Mouse (Mus musculus) midbrain, embryonic 11.5 days (tissue): ENCODE measurements around the gene H1fx. TPM values are rescaled to one million over a fixed set of nuclear protein-coding genes. Genes with fewer than 3 reads are reported as not detected.
"Not testable (repeated sequence)": the region's sequence is repeated elsewhere in the genome, so short reads cannot be mapped to it uniquely, and the experiment has no call there.

Source experiments
- ATAC-seq: fragments of 200-750 bp; cut with Nextera tagmentation; 2 replicates; pipeline ENCODE4 v1.8.0; 2017; ENCODE audit warnings: moderate TSS enrichment, moderate library complexity; ENCODE audit not compliant: low FRiP score
- DNase-seq: peaks from one replicate; pipeline ENCODE4 v3.0.0; 2015; ENCODE audit warnings: low spot score; ENCODE audit errors: missing footprints
- H3K27ac ChIP-seq: fragments of 300-500 bp; sonication (generic); 2 replicates; pipeline ENCODE4 v1.5.1; 2014; ENCODE audit warnings: low read depth, low read length
- H3K27me3 ChIP-seq: fragments of 300-500 bp; sonication (generic); 2 replicates; pipeline ENCODE4 v1.6.1; 2014; ENCODE audit warnings: mild to moderate bottlenecking, low read length, moderate library complexity, mixed read lengths; ENCODE audit not compliant: control insufficient read depth, insufficient read depth
- H3K36me3 ChIP-seq: fragments of 300-500 bp; sonication (generic); 2 replicates; pipeline ENCODE4 v1.6.1; 2014; ENCODE audit warnings: mild to moderate bottlenecking, low read length, moderate library complexity, mixed read lengths; ENCODE audit not compliant: control insufficient read depth, insufficient read depth
- H3K4me1 ChIP-seq: fragments of 300-500 bp; sonication (generic); 2 replicates; pipeline ENCODE4 v1.6.1; 2014; ENCODE audit warnings: low read length; ENCODE audit not compliant: control insufficient read depth, insufficient read depth
- H3K4me2 ChIP-seq: fragments of 300-500 bp; sonication (generic); 2 replicates; pipeline ENCODE4 v1.6.1; 2014; ENCODE audit warnings: mild to moderate bottlenecking, moderate library complexity
- H3K4me3 ChIP-seq: fragments of 300-500 bp; sonication (generic); 2 replicates; pipeline ENCODE4 v1.5.1; 2014; ENCODE audit warnings: low read depth, low read length
- H3K9ac ChIP-seq: fragments of 300-500 bp; sonication (generic); 2 replicates; pipeline ENCODE4 v1.6.1; 2014; ENCODE audit warnings: low read length
- H3K9me3 ChIP-seq: fragments of 300-500 bp; sonication (generic); 2 replicates; pipeline ENCODE4 v1.6.1; 2016; ENCODE audit warnings: low read length; ENCODE audit not compliant: control insufficient read depth
- WGBS: fragments of 180-500 bp; shearing (Covaris S2); extraction: QIAGEN DNeasy Blood & Tissue Kit; methylation state at CpG from one replicate; pipeline ENCODE4 v1.1.7; 2014; 5-methylcytosine and 5-hydroxymethylcytosine counted together
- polyA plus RNA-seq: library from polyadenylated mRNA; unstranded; fragments of >200 nt; fragmentation: Nextera tagmentation; extraction: Ambion mirVana; gene quantifications from 2 replicates; pipeline ENCODE4 v1.2.1, GENCODE M21; 2014

The H1fx gene
- polyA plus RNA-seq, 1 experiment from 2014 or later, result 106 TPM

DNA sequence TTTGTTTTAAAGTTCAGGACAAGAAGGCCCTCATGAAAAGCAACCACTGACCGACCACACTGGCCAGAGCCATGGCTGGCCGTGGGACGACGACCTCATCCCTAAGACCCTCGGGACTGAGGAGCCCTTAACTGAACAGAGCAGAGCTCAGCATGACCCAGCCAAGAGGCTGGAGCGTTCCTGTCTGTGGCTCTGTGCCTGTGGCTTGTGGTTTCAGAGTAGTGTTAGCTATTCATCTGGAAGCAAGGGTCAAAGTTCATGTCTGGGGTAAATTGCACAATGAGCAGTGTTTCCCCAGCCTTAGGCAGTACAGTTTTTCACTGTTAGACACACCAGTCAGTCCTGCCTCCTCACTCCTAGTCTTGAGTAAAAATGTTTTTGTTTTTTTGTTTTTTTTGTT is 11.3 kb upstream of the H1fx start:
- 15% methylated on average over 6 of the region's 6 CpGs for WGBS
- Histone ChIP-seq H3K4me2 (no peak overlapping the region), H3K4me1 (peaks cover 25% of the 10 kb centered on the region), H3K9ac (no peak overlapping the region), H3K9me3 (no peaks in the 10 kb centered on the region), H3K27me3 (no peaks in the 10 kb centered on the region), H3K4me3 (no peak overlapping the region), H3K27ac (no peak overlapping the region), H3K36me3 (no peaks in the 10 kb centered on the region)
- DNase-seq (peak; percentile 87), ATAC-seq (peak; percentile 22; the same call in 1 of the 2 replicates)

DNA sequence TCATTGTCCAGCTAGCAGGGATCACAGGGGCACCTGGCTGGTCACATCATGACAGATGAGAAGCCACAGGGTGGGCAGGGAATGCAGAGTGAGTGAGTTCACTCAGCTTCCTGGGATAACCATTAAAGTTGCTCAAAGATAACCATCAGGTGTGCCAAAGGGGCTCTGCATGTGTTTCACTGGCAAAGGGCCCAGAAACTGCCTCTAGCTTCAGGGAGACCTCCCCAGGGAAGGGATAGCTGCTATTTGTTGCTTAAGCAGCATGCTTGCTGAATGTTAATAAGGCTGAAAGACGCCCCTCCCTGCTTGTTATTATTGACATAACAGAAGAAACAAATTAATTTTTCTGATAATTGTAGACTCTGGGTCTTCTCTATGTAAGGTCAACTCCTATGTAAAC is 10.4 kb upstream of the H1fx start:
- Histone ChIP-seq H3K4me2 (no peak overlapping the region), H3K9ac (no peak overlapping the region), H3K9me3 (no peaks in the 10 kb centered on the region), H3K4me1 (peaks cover 25% of the 10 kb centered on the region), H3K4me3 (no peak overlapping the region), H3K36me3 (0 out of 2 replicates have a peak, but pooled peaks cover 2% of the 10 kb centered on the region), H3K27ac (no peak overlapping the region), H3K27me3 (no peaks in the 10 kb centered on the region)
- DNase-seq (no peak), ATAC-seq (no peak)
- WGBS, result 68% methylated on average over 1 of the region's 1 CpGs

- Histone ChIP-seq H3K4me2 (no peak overlapping the region), H3K9ac (no peak overlapping the region), H3K4me1 (peaks cover 25% of the 10 kb centered on the region), H3K9me3 (no peaks in the 10 kb centered on the region), H3K27me3 (no peaks in the 10 kb centered on the region), H3K27ac (no peak overlapping the region), H3K4me3 (no peak overlapping the region), H3K36me3 (peaks cover 4% of the 10 kb centered on the region; the same call in 1 of the 2 replicates)
- WGBS, result 84% methylated on average over 4 of the region's 4 CpGs
- ATAC-seq (no peak), DNase-seq (no peak)
Observed at GRCm38 (mm10) chr6:87991216-87991615, 9.8 kb upstream of the H1fx start.

DNA sequence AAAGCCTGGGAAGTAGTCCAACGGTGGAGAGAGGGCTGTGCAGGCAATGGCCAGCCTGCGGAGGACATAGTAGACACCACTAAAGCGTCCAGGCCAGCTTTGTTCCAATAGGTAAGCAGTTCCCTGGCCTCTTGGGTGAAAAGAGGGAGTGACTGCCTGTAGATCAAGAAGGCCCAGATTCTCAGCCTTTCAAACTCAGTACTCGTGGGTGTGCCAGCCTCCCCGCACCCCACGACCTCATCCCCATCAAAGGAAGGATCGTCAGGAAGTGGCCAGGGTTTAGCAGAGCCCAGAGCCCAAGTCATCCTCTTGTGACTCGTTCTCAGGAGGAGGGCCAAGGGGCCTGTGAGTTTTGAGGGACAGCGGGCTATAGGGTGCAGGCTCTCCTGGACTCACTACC is 1.1 kb upstream of the H1fx start:
- Histone ChIP-seq H3K36me3 (peaks cover 10% of the 10 kb centered on the region), H3K27me3 (no peaks in the 10 kb centered on the region), H3K9me3 (no peaks in the 10 kb centered on the region), H3K9ac (peak overlapping the region; percentile 93), H3K4me2 (peak overlapping the region; percentile 75), H3K4me1 (peaks cover 12% of the 10 kb centered on the region), H3K4me3 (peak overlapping the region; percentile 82), H3K27ac (no peak overlapping the region)
- ATAC-seq, result no peak
- DNase-seq, result no peak
- 76% methylated on average over 9 of the region's 9 CpGs for WGBS

DNA sequence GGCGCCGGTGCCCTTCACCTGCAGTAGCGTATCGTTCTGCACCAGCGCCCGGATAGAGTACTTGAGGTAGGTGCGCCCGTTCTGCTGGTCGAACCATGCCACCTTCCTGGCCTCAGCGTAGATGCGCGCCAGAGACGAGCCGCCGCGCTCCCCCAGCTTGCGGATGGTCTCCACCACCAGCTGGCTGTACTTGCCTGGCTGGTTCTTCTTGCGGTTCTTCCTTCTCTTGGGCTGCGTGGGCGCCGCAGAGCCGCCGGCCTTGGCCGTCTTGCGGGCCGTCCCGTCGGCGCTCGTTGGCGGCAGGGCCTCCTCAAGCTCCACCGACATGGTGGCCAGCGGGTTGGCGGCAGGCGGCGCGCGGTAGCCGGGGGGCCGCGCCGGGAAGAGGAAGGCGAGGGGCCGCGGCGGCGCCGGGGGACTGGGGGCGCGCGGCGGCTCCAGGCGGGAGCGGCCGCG is 379 bp downstream of the H1fx start:
- H3K36me3 ChIP-seq, result peaks cover 5% of the 10 kb centered on the region
- peak overlapping the region; percentile 75 for H3K27ac ChIP-seq
- DNase-seq (peak; percentile 94), ATAC-seq (peak; percentile 52)
- no peaks in the 10 kb centered on the region for H3K9me3 ChIP-seq
- WGBS, result 0% methylated on average over 42 of the region's 56 CpGs
- peak overlapping the region; percentile 75 for H3K4me2 ChIP-seq
- peaks cover 12% of the 10 kb centered on the region for H3K4me1 ChIP-seq
- H3K4me3 ChIP-seq, result peak overlapping the region; percentile 82
- peak overlapping the region; percentile 93 for H3K9ac ChIP-seq
- no peaks in the 10 kb centered on the region for H3K27me3 ChIP-seq

- H3K27ac ChIP-seq, result peak overlapping the region; percentile 75
- no peaks in the 10 kb centered on the region for H3K27me3 ChIP-seq
- H3K4me2 ChIP-seq, result peak overlapping the region; percentile 75
- H3K9ac ChIP-seq, result peak overlapping the region; percentile 93
- peak; percentile 89 for ATAC-seq
- H3K36me3 ChIP-seq, result peaks cover 5% of the 10 kb centered on the region
- peak; percentile 99 for DNase-seq
- peaks cover 12% of the 10 kb centered on the region for H3K4me1 ChIP-seq
- H3K4me3 ChIP-seq, result peak overlapping the region; percentile 82
- no peaks in the 10 kb centered on the region for H3K9me3 ChIP-seq
- WGBS, result 2% methylated on average over 60 of the region's 66 CpGs
Observed at GRCm38 (mm10) chr6:87980374-87981029, 935 bp downstream of the H1fx start.

DNA sequence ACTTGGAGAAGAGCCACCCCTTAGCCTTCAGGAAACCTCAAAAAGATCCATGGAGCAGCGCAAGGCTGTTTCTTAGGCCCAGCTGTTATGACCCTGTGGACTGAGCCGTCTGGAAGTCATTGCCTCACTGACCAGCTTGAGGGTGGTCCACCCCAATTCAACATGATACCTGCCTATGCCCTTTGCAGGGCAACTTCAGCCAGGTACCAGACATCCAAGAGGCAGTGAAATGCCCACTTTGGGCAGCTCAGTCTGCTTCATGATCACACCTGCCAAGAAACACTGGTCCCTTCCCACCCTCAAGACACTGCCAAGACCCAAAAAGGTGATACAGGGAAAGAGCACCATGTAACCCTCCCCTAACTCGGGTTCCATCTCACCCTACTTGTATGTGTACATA is 1.7 kb downstream of the H1fx start:
- peaks cover 12% of the 10 kb centered on the region for H3K4me1 ChIP-seq
- peak overlapping the region; percentile 93 for H3K9ac ChIP-seq
- H3K27ac ChIP-seq, result peak overlapping the region; percentile 75; the same call in 1 of the 2 replicates
- H3K9me3 ChIP-seq, result no peaks in the 10 kb centered on the region
- H3K27me3 ChIP-seq, result no peaks in the 10 kb centered on the region
- peaks cover 3% of the 10 kb centered on the region for H3K36me3 ChIP-seq
- WGBS, result 66% methylated on average over 3 of the region's 3 CpGs
- H3K4me3 ChIP-seq, result peak overlapping the region; percentile 82
- peak overlapping the region; percentile 75 for H3K4me2 ChIP-seq
- ATAC-seq (no peak), DNase-seq (peak; percentile 89)

- 18% methylated on average over 2 of the region's 2 CpGs for WGBS
- Histone ChIP-seq H3K27me3 (no peaks in the 10 kb centered on the region), H3K9ac (no peak overlapping the region), H3K4me2 (no peak overlapping the region), H3K36me3 (no peaks in the 10 kb centered on the region), H3K27ac (no peak overlapping the region), H3K4me3 (no peak overlapping the region), H3K9me3 (no peaks in the 10 kb centered on the region), H3K4me1 (no peaks in the 10 kb centered on the region)
- no peak for DNase-seq
- no peak for ATAC-seq
Observed at GRCm38 (mm10) chr6:87970041-87970440, 11.4 kb downstream of the H1fx start.

- H3K27me3 ChIP-seq, H3K9me3 ChIP-seq, H3K27ac ChIP-seq, H3K9ac ChIP-seq, H3K4me3 ChIP-seq, H3K36me3 ChIP-seq, ATAC-seq, H3K4me1 ChIP-seq, DNase-seq, H3K4me2 ChIP-seq: not testable (repeated sequence)
- 70% methylated on average over 4 of the region's 4 CpGs for WGBS
Observed at GRCm38 (mm10) chr6:87962457-87962856, 19.0 kb downstream of the H1fx start.
